Mouse (Mus musculus) midbrain, postnatal 0 days (tissue): ENCODE data around the gene Nap1l4. TPM values are rescaled to one million over a fixed set of nuclear protein-coding genes. Genes with fewer than 3 reads are reported as not detected.

ENCODE experiments used
- ATAC-seq: fragments of 200-750 bp; cut with Nextera tagmentation; 2 replicates; pipeline ENCODE4 v1.8.0; 2017; ENCODE audit warnings: moderate number of reproducible peaks, mild to moderate bottlenecking, moderate TSS enrichment, moderate library complexity; ENCODE audit not compliant: low FRiP score
- DNase-seq: peaks from one replicate; pipeline ENCODE4 v3.0.0-alpha.2; 2015; ENCODE audit warnings: low spot score
- H3K27ac ChIP-seq: fragments of 300-500 bp; sonication (generic); 2 replicates; pipeline ENCODE4 v1.5.1; 2014; ENCODE audit warnings: low read depth, mild to moderate bottlenecking, low read length, mixed read lengths
- H3K27me3 ChIP-seq: fragments of 300-500 bp; sonication (generic); 2 replicates; pipeline ENCODE4 v1.6.1; 2014; ENCODE audit warnings: low read length, control low read depth, mixed read lengths; ENCODE audit not compliant: insufficient read depth
- H3K36me3 ChIP-seq: fragments of 300-500 bp; sonication (generic); 2 replicates; pipeline ENCODE4 v1.6.1; 2014; ENCODE audit warnings: low read length, control low read depth, mixed read lengths; ENCODE audit not compliant: insufficient read depth
- H3K4me1 ChIP-seq: fragments of 300-500 bp; sonication (generic); 2 replicates; pipeline ENCODE4 v1.6.1; 2014; ENCODE audit warnings: mild to moderate bottlenecking, control low read depth, antibody characterized with exemption, low read length, mixed read lengths; ENCODE audit not compliant: insufficient read depth
- H3K4me2 ChIP-seq: fragments of 300-500 bp; sonication (generic); 2 replicates; pipeline ENCODE4 v1.6.1; 2014; ENCODE audit warnings: low read depth, mild to moderate bottlenecking, low read length, mixed read lengths; ENCODE audit not compliant: poor library complexity, severe bottlenecking
- H3K4me3 ChIP-seq: fragments of 300-500 bp; sonication (generic); 2 replicates; pipeline ENCODE4 v1.5.1; 2014; ENCODE audit warnings: low read depth, mild to moderate bottlenecking, low read length, moderate library complexity
- H3K9ac ChIP-seq: fragments of 300-500 bp; sonication (generic); replicated peaks from 2 replicates; pipeline ENCODE4 v1.6.1; 2014; ENCODE audit warnings: mild to moderate bottlenecking, low read length, moderate library complexity, mixed read lengths; ENCODE audit not compliant: poor library complexity, severe bottlenecking
- H3K9me3 ChIP-seq: fragments of 300-500 bp; sonication (generic); 2 replicates; pipeline ENCODE4 v1.6.1; 2016; ENCODE audit warnings: low read length, control low read depth
- CTCF ChIP-seq: IDR thresholded peaks from 2 replicates; pipeline ENCODE4 v1.5.1; 2016; ENCODE audit warnings: antibody characterized with exemption, mild to moderate bottlenecking
- WGBS: fragments of 180-500 bp; shearing (Covaris S2); extraction: QIAGEN DNeasy Blood & Tissue Kit; methylation state at CpG from one replicate; pipeline ENCODE4 v1.1.7; 2014; 5-methylcytosine and 5-hydroxymethylcytosine counted together
- polyA plus RNA-seq: library from polyadenylated mRNA; unstranded; fragments of >200 nt; fragmentation: Nextera tagmentation; extraction: Ambion mirVana; gene quantifications from 2 replicates; pipeline ENCODE4 v1.2.1, GENCODE M21; 2015
- total RNA-seq: library from RNA; depleted of rRNA; stranded (reverse); fragments of >200 nt; gene quantifications from 2 replicates; pipeline ENCODE4 v1.2.3, GENCODE M21; 2014

The Nap1l4 gene
- total and polyA plus RNA-seq, 2 experiments from 2014 or later = 138 to 263 TPM

GRCm38 (mm10) chr7:143505823-143506222 is 43.1 kb downstream of the Nap1l4 start:
- no peak overlapping the region for H3K27ac ChIP-seq
- no peak overlapping the region for H3K4me3 ChIP-seq
- no peaks in the 10 kb centered on the region; the same call in 1 of the 2 replicates for H3K36me3 ChIP-seq
- no peak overlapping the region for H3K9ac ChIP-seq
- H3K4me2 ChIP-seq = no peak overlapping the region
- peak; percentile 69 for DNase-seq
- no peaks in the 10 kb centered on the region for H3K4me1 ChIP-seq
- H3K9me3 ChIP-seq = no peaks in the 10 kb centered on the region
- ATAC-seq = no peak
- WGBS = 26% methylated on average over 11 of the region's 11 CpGs
- peak; percentile 67 for TF ChIP-seq CTCF
- peaks cover 35% of the 10 kb centered on the region for H3K27me3 ChIP-seq

GRCm38 (mm10) chr7:143505411-143505810 is 43.5 kb downstream of the Nap1l4 start:
- Histone ChIP-seq H3K4me3 (no peak overlapping the region), H3K4me1 (no peaks in the 10 kb centered on the region), H3K36me3 (no peaks in the 10 kb centered on the region; the same call in 1 of the 2 replicates), H3K27me3 (peaks cover 39% of the 10 kb centered on the region), H3K9ac (no peak overlapping the region), H3K4me2 (no peak overlapping the region), H3K9me3 (no peaks in the 10 kb centered on the region), H3K27ac (no peak overlapping the region)
- no peak for ATAC-seq
- DNase-seq = no peak
- WGBS = 95% methylated on average over 2 of the region's 2 CpGs
- TF ChIP-seq CTCF = no peak

- Histone ChIP-seq H3K27me3 (peaks cover 47% of the 10 kb centered on the region), H3K4me3 (no peak overlapping the region), H3K9ac (no peak overlapping the region), H3K36me3 (no peaks in the 10 kb centered on the region), H3K4me2 (no peak overlapping the region), H3K27ac (no peak overlapping the region), H3K4me1 (no peaks in the 10 kb centered on the region), H3K9me3 (no peaks in the 10 kb centered on the region)
- TF ChIP-seq CTCF = no peak
- WGBS = 92% methylated on average over 6 of the region's 6 CpGs
- no peak for ATAC-seq
- DNase-seq = no peak
Measured at GRCm38 (mm10) chr7:143503926-143504325, 45.0 kb downstream of the Nap1l4 start.

GRCm38 (mm10) chr7:143502418-143503200 is 46.3 kb downstream of the Nap1l4 start, which contains the start of gene Phlda2:
Gene Phlda2 (minus strand): TSS chr7:143503150.
- no peaks in the 10 kb centered on the region for H3K9me3 ChIP-seq
- WGBS = 4% methylated on average over 50 of the region's 51 CpGs
- H3K9ac ChIP-seq = no peak within 1 kb of the TSS
- peak within 1 kb of the TSS; percentile 35 for H3K4me3 ChIP-seq
- no peak for ATAC-seq
- no peak within 1 kb of the TSS for H3K27ac ChIP-seq
- no peaks in the 10 kb centered on the region for H3K36me3 ChIP-seq
- H3K4me1 ChIP-seq = no peaks in the 10 kb centered on the region
- H3K4me2 ChIP-seq = peak within 1 kb of the TSS; percentile 50
- DNase-seq = no peak
- no peak for TF ChIP-seq CTCF
- peaks cover 47% of the 10 kb centered on the region for H3K27me3 ChIP-seq

- Histone ChIP-seq H3K4me1 (no peaks in the 10 kb centered on the region), H3K27ac (no peak overlapping the region), H3K4me3 (peak overlapping the region; percentile 35), H3K4me2 (peak overlapping the region; percentile 50), H3K36me3 (no peaks in the 10 kb centered on the region), H3K9me3 (no peaks in the 10 kb centered on the region), H3K27me3 (peaks cover 47% of the 10 kb centered on the region), H3K9ac (no peak overlapping the region)
- WGBS = 3% methylated on average over 55 of the region's 55 CpGs
- no peak for TF ChIP-seq CTCF
- ATAC-seq (no peak), DNase-seq (peak; percentile 47)
Measured at GRCm38 (mm10) chr7:143501643-143502417, 47.1 kb downstream of the Nap1l4 start.

- ATAC-seq (no peak), DNase-seq (no peak)
Measured at GRCm38 (mm10) chr7:143500912-143501311, 48.0 kb downstream of the Nap1l4 start.

More at GRCm38 (mm10) chr7:143500912-143501311, 48.0 kb downstream of the Nap1l4 start:
- Histone ChIP-seq H3K36me3 (no peaks in the 10 kb centered on the region), H3K4me3 (no peak overlapping the region), H3K9ac (no peak overlapping the region), H3K4me2 (no peak overlapping the region), H3K27ac (no peak overlapping the region), H3K4me1 (no peaks in the 10 kb centered on the region), H3K27me3 (peaks cover 47% of the 10 kb centered on the region), H3K9me3 (no peaks in the 10 kb centered on the region)
- WGBS = 51% methylated on average over 2 of the region's 2 CpGs
- TF ChIP-seq CTCF = no peak; the same call in 1 of the 2 replicates
